Mouse (Mus musculus): ENCODE measurements around the gene Chst3.
"Not testable (repeated sequence)": the region's sequence is repeated elsewhere in the genome, so short reads cannot be mapped to it uniquely, and the experiment has no call there.

Chst3 gene

GRCm38 (mm10) chr10:60196971-60197370 lies 22.1 kb downstream of the Chst3 start:
- peak; percentile 58 for DNase-seq

- peak; percentile 83 for DNase-seq
These were observed 24.0 kb downstream of the Chst3 start for GRCm38 (mm10) chr10:60195087-60195486.

DNA sequence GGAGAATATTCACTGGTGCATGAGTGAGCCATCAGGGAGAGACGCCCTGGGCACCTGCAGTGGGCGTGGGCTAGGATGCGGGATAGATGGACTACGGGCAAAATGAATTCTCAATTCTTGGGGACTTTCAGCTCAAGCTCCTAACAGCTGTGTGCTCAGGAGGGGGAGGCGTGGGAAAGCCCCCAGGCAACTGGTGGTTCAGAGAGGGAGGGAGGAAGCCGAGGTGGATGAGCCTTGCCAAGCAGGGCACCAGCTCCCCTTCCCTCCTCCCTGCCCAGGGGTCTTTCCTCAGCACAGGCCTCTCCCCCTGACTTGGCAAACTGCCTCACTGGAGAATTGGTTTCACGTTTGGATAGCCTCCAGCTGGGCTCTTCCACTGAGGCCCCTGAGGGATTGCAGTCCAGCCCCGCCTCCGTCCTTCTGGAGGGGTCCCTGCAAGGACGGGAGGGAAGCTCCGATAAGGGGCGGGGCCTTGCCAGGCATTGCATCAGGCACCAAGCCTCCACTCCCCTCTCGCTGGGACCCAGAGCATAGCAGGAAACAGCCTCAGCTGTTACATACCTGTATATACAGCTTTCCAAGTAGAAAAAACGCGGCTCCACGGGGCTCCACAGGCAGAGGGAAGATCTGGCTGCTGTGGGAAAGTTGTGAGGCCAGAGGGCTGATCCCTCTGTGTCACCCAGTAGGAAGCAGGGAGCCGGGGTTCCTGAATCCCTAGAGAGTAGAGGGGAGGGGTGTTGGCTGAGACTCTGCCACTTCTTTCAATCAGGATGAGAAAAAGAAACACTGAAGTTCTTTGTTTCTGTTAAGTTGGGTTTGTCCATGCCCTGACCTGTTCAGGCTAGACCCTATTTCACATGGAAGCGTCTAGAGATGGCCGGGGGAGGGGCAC lies 25.3 kb downstream of the Chst3 start:
- DNase-seq: peak; percentile 85

GRCm38 (mm10) chr10:60191796-60192195 lies 27.3 kb downstream of the Chst3 start:
- peak; percentile 89 for DNase-seq

- DNase-seq: no peak
These were observed 29.4 kb downstream of the Chst3 start for GRCm38 (mm10) chr10:60189534-60190186.

DNA sequence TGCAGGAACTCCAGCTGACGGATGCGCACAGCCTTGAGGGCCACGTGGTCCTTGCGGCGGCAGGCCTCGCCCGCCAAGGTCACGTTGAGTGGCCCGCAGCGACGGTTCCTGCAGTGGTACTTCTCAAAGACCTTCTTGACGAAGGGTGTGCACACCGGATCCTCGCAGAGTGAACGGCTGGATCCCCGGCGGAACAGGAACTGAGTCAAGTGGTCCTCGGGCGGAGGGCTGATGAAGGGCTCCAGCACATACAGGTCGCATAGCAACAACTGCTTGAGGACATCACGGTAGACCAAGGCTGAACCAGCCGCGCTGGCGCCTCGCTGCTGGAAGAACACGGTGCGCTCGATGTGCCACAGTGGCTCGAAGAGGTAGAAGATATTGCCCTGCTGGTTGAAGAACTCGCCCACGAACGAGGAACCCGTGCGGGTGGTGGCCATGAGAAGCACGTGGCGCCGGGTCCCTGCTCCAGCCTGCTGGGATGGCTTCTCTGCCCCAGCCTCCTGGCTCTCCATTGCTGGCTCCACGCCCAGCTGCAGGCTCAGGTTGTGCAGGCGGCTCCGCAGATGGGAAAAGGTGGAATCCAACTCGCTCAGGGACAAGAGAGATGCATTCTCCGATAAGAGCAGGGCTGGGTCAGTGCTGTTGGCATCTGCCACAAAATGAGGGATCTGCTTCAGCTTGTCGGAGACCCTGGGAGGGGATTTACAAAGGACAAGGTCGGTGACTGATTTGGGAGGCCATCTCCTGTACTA lies 32.7 kb downstream of the Chst3 start:
- DNase-seq: no peak

- no peak for DNase-seq
These were observed 33.9 kb downstream of the Chst3 start for GRCm38 (mm10) chr10:60185023-60185709.

DNA sequence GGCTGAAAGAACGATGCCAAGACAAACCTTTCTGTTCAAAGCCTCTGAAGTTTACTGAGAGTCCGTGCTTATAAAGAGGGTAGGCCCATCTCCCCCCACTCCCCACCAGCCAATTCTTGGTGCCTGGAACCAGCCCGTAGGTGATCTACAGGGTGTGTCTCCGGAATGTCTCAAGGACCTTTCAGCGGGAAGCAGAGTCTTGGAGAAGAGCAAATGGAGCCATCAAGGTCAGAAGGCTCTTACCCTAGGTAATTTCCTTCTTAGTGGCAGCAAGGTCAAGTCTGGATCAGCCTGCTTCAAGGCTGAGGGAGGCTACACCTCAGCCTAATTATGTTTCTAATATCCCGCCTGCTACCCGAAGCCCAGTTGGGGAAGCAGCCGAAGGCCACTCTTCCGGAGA lies 43.8 kb downstream of the Chst3 start:
- not testable (repeated sequence) for DNase-seq

- no peak for DNase-seq
These were observed 44.6 kb downstream of the Chst3 start for GRCm38 (mm10) chr10:60174506-60174905.

DNA sequence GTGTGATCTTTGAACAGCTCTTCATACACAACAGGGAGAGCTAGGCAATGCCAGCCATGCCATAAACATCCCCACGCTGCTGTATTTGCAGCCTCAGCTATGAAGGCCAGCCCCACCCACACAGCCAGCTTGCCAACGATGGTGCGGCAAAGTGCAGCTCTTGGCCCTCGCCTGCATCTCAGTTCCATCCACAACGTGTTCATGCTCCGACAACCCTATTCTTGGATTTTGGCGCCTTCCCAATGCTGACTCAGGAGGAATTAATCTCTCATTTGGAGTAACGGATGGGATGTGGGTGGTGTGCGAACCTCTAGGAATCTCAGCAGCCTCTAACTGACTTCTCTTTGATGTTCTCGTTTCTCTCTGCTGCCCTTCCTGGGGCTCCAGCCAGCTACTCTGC lies 46.0 kb downstream of the Chst3 start:
- peak; percentile 64 for DNase-seq

- DNase-seq: no peak
These were observed 46.8 kb downstream of the Chst3 start for GRCm38 (mm10) chr10:60172306-60172705.

- no peak for DNase-seq
These were observed 47.7 kb downstream of the Chst3 start for GRCm38 (mm10) chr10:60171368-60171767.

GRCm38 (mm10) chr10:60170326-60171089 lies 48.6 kb downstream of the Chst3 start:
- no peak for DNase-seq

GRCm38 (mm10) chr10:60168960-60169359 lies 50.1 kb downstream of the Chst3 start:
- DNase-seq: no peak

DNA sequence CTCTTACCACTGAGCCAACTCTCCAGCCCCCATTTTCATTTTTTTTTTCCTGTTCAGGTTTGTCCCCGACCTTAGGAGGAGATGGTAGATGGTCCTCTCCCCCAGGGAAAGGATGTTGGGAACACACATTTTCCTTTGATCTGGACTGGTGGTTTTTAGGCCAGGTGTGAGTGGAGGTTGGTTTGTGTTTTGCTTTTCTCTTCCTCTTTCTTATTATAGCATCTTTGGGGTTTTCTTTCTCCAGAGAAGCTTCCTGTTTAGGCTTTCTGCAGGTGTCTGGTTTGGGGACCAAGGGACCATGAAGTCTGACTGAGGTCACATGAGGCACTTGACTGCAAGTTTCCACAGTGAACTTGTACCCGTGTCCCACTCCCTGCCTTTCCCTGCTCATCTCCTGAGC lies 50.8 kb downstream of the Chst3 start:
- no peak for DNase-seq

DNA sequence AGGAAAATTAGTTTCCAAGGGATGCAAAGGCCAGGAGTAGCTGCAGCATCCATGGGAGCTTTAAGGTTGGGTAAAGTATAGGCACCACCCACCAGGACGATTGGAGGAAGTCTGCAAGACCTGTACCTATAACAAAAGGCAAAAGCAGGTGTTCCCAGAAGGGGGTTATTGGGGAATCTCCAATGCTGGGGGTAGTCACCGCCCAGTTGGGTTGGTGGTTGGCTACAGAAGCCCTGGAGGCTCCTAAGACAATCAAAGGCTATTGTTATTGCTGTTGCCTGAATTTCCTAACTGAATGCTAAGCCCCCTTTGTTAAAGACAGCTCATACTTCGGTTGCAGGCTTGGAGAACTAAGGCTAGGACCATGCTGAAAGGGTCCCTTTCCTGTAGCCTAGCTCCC lies 53.0 kb downstream of the Chst3 start:
- no peak for DNase-seq

DNA sequence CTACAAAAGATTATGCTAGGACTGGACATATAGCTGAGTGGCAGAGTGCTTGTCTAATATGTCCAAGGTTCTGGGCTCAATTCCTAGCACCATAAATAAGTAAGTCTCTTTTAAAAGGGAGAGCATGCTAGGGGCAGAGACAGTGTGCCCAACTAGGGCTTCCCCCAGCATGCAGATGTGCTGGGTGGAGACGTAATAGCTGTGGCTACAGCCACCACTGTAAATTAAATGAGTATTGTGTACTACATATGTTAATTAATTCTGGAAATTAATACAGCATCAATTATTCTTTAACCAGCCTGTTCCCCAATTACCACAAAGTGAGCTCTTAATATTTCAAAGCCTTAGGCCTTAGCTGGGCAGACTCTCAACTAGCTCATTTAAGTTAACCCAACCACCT lies 54.2 kb downstream of the Chst3 start:
- DNase-seq: no peak

- DNase-seq: no peak
These were observed 56.1 kb downstream of the Chst3 start for GRCm38 (mm10) chr10:60162973-60163255.

GRCm38 (mm10) chr10:60162184-60162972 lies 56.7 kb downstream of the Chst3 start:
- not testable (repeated sequence) for DNase-seq

GRCm38 (mm10) chr10:60161397-60161796 lies 57.7 kb downstream of the Chst3 start:
- not testable (repeated sequence) for DNase-seq

- no peak for DNase-seq
These were observed 60.9 kb downstream of the Chst3 start for GRCm38 (mm10) chr10:60158144-60158543.

Measured in kidney, postnatal 10 days (tissue).